Mouse (Mus musculus): Measurements from ENCODE around the gene St3gal4.
"Not testable (repeated sequence)": the region's sequence is repeated elsewhere in the genome, so short reads cannot be mapped to it uniquely, and the experiment has no call there.

St3gal4 gene

DNA sequence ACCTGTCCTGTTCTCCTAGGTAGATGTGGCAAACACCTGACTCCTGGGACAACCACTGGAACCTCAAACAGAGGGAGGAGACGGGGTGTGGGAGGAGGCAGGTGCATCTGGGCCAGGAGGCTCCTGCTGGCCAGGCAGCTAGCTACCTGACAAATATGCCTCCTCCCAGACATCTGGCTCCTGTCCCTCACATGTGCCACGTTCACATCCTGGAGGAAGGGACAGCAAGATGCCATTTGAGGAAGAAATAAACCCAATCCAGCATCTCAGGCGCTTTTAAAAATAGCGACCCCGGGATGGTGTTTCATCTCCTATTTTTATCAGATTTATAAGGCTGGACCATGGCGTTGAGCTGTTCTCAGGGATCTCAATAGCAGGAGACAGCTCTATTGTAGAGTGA lies at the start of gene St3gal4:
St3gal4 (minus strand) TSS at position 101 of the 400 bp plus-strand sequence.
- DNase-seq (ENCODE audit: low spot score), result no peak

DNA sequence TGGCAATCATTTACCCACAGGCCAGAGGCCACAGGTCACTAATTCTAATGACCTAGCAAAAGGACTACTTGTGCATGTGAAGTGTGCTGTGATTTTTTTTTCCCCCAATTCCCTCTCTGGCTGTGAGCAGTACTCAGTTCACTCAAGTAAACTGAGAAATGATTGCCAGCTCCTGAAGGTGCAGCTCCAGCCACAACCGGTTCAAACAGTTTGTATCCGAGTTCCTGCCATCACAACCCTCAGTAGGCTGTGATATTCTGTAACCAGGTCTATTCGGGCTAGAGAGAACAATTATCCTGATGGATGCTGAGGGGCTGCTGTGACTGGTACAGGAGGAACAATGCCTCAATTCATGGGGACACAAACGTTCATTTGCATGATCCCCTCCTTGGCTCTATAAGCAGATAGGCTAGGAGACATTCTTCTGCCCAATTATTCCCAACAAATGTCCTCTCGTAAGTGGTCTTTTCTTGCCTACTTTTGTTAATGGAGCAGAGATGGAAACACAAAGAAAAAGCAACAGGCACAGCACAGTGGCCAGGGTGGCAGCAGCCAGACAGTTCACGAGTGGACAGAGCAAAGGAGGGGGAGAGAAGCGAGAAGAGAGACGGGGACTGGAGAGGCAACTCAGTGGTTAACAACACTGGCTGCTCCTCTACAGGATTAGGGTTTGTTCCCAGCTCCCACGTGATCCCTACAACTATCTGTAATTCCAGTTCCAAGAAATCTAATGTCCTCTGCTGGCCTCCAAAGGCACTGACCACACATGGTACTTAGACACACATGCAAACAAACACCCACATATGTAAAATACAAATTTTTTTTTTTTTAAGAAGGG lies 47.9 kb upstream of the St3gal4 start:
- DNase-seq (ENCODE audit: low spot score), result no peak

DNA sequence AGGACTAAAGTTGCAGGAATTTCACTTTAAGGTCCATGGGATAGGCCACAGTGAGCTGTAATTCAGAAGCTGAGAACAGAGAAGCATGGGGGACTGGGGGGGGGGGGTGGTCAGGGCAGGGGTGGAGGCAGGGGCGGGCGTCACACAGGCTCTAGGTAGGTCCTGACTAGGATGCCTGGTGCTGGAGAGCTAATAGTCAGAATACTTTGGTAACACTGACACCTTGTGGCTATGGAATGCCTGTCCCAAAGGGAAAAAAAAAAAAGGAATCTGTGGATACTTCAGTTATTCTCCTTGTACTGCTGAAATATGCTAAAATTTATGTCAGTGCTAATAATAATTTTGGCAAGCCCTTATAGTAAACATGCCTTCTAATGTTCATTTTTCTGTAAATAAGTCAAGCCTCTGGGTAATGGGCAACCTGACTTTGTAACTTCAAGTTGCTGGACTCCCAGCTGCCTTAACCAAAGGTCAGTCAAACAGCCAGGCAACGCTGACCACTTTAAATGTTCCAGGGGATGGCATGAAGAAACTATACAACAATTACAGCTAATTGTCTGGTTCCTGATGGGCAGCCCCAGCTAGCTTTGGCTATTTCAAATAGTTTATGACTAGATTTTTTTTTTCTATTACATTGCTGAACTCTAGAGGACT lies 47.2 kb upstream of the St3gal4 start:
- peak; percentile 26 for DNase-seq (ENCODE audit: low spot score)

GRCm38 (mm10) chr9:35164142-35164874 lies 45.2 kb upstream of the St3gal4 start:
- DNase-seq (ENCODE audit: low spot score), result no peak

DNA sequence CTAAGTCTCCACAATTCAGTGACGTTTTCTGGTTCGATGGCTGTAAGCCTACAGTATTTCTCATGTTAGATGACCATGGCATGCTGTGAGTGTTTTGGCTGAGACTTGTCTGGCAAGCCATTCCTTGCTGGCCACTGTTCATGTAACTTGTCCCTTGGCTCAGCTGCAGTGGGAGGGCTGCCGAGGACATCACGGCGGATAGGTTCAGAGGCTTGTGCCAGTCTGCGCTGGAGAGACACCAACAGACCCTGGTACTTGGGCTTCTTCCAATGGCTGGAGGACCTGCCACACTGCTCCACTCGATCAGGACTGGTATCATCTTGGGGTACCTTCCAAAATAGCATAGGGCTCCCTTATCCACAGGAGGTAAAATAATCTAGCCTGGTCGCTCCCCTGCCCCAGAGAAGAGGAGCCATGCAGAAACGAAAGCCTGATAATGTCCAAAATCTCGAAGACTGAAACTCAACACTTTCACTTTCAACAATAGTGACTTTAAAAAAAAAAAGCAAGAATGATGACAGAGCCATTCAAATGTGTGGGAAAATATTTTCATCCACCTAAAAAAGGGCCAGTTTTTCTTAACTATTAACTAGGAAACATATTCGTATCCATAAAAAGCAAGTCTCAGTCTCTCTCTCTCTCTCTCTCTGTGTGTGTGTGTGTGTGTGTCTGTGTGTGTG lies 44.1 kb upstream of the St3gal4 start:
- DNase-seq (ENCODE audit: low spot score), result peak; percentile 29

DNA sequence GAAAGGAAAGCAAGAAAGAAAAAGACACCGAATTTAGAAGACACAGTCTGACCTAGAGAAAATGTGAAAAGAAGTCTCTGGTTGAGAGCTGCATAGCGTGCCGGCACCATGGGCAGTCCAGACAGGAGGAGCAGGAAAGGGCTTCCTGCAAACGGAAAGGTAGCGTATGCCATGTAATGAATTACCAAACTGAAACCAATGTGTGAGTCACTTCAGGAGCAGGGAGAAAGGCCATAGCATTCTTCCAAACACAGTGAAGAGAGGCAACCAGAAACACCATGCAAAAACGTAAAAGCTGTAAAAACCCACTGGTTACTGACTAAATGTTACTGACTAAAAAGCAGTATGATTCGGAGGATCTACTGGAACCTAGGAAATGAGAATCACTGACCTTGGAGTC lies 42.7 kb upstream of the St3gal4 start:
- DNase-seq (ENCODE audit: low spot score), result no peak

- DNase-seq (ENCODE audit: low spot score), result no peak
These were observed 41.6 kb upstream of the St3gal4 start for GRCm38 (mm10) chr9:35160662-35161061.

DNA sequence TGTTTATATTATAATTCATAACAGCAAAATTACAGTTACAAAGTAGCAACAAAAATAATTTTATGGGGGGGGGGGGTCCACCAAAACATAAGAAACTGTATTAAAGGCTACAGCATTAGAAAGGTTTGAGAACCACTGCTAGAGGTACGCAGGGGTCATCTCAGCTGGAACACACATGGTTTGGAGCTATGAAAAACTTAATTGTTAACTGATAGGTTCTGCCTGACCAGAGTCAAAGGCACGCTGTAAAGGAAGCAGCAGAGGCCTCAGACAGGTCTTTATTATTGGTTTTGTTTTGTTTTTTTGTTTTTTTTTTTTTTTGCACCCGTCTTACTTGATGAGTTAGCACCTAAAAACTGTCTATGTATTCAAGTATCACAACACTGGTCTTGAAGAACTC lies 39.4 kb upstream of the St3gal4 start:
- no peak for DNase-seq (ENCODE audit: low spot score)

DNA sequence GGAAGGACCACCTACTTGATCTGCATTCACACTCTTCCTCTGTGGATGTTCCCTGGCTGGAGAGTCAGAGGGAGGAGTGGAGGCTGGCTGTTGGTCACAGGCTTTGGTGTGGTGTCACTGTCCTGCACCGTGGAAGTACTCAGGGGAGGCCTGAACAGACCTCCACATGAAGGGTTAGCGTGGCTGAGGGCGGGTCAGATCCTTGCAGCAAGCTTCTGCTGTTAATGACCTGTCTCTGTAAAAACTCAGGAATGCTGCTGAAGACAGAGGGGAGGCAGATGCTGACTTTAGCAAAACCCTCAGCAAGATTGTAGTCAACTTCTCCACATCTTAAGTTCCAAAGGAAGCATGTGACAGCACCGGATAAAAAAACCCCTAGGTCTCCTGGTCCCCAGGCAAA lies 37.8 kb upstream of the St3gal4 start:
- no peak for DNase-seq (ENCODE audit: low spot score)

GRCm38 (mm10) chr9:35156002-35156710 lies 37.1 kb upstream of the St3gal4 start:
- peak; percentile 24 for DNase-seq (ENCODE audit: low spot score)

DNA sequence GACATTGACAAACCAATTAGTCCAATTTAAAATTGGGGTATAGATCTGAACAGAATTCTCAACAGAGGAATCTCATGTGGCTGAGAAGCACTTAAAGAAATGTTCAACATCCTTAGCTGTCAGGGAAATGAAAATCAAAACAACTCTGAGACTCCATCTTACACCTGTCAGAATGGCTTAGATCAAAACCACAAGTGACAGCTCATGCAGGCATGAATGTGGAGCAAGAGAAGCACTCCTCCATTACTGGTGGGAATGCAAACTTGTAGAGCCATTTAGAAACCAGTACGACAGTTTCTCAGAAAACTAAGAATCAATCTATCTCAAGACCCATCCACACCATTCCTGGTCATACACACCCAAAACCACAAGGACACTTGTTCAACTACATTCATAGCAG lies 33.9 kb upstream of the St3gal4 start:
- DNase-seq (ENCODE audit: low spot score), result no peak

- DNase-seq (ENCODE audit: low spot score), result not testable (repeated sequence)
These were observed 29.8 kb upstream of the St3gal4 start for GRCm38 (mm10) chr9:35148822-35149221.

DNA sequence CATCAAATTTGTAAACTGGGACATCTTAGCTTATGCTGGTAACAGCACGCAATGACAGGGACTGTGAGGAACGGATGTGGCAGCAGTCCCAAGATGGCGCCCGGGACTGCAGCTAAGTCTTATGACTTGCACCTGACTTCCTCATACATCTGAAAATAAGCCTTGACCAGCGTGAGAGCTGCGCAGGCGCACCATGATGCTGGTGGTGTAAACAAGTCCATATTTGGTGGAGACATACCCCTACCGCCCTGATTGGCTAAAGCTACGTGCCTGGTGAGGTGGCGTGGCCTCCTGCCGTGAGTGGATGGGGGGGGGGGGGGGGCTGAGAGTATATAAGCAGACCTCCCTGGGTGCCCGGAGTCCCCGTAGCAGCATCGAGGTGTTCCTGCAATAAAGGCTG lies 28.2 kb upstream of the St3gal4 start:
- not testable (repeated sequence) for DNase-seq (ENCODE audit: low spot score)

- DNase-seq (ENCODE audit: low spot score), result no peak
These were observed 26.8 kb upstream of the St3gal4 start for GRCm38 (mm10) chr9:35145829-35146228.

DNA sequence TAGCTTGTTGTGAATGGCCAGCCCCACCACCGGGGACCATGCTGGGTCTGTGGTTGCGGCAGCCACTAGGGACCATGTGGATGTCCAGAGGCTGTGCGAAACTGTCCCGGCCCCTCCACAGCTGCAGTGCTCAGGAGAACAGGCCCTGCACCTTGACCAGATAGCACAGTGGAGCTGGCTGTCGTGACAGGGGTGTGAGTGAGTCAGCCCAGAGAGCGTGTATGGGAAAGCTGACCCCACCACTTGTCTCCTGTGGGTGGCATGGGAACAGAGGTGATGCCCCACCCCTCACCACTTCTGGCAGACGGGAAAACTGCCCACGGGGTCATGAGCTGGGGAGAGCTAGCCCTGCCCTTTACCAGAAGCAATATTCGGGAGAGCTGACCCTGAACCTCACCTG lies 26.1 kb upstream of the St3gal4 start:
- no peak for DNase-seq (ENCODE audit: low spot score)

DNA sequence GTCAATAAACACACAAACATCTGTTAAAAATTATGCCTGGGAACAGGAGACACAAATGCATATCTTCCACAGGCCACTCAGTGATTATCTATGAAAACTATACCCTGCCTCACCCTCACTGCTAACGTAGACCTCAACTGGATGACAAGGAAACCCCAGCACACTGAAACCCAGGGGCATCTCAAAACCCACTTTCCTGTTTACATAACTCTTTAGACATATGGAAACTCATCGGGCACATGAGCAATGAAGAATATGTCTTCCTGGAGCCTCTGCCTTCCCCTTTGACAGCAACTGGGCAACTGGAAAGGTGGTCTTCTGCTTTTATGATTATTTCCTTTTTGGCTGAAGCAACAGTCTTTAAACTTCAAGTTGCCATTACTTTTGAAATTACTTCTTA lies 23.2 kb upstream of the St3gal4 start:
- no peak for DNase-seq (ENCODE audit: low spot score)

- no peak for DNase-seq (ENCODE audit: low spot score)
These were observed 20.2 kb upstream of the St3gal4 start for GRCm38 (mm10) chr9:35139231-35139744.

DNA sequence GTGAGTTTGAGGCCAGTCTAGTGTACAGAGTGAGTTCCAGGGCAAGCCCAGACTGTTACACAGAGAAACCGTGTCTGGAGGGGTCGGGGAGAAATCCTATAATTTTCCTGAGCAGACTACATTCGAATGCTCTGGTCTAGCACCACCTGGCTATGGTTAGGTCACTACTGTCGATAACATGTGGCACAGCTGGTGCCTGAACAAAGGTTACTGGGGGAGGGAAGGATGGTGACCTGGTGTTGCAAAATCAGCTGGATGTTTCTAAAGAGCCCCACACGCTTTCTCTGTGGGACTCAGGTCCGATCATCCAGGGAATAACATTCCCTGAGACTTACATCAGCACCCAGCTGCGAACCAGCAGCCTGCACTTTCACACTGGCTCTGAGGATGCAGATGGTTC lies 19.0 kb upstream of the St3gal4 start:
- DNase-seq (ENCODE audit: low spot score), result no peak

- DNase-seq (ENCODE audit: low spot score), result no peak
These were observed 16.5 kb upstream of the St3gal4 start for GRCm38 (mm10) chr9:35135575-35135974.

GRCm38 (mm10) chr9:35131637-35132397 lies 12.7 kb upstream of the St3gal4 start:
- DNase-seq (ENCODE audit: low spot score), result no peak

- no peak for DNase-seq (ENCODE audit: low spot score)
These were observed 9.9 kb upstream of the St3gal4 start for GRCm38 (mm10) chr9:35128995-35129418.

Data from ovary, postnatal 14 days (tissue).